In the genomic region with DNA sequence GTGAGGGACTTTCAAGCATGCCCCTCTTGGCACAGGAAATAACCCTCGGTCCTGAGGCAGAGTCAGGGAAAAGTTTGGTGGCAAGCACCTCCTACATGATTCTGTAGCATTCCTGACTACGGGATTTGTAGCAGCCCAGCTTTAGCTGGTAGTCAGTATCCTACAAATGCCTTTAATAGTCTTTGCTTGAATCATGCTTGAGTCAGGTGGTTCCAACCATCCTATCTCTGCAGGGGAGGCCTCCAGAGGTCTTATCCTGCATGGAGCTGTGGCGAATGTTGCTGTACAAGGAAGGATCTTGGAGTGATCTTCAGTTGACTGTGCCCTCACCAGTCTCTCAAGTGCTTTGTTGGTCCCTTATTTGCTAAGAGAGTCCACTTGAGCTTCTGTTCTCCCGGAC, we compare ENCODE assay signal across 28 mouse cellular contexts. TPM values are rescaled to one million over a fixed set of nuclear protein-coding genes. Genes with fewer than 3 reads are reported as not detected.
DNase-seq lines count a peak whose midpoint lies in the region; ATAC-seq and TF ChIP-seq lines count a peak whose summit lies in the region.
"Had no signal": no experiment of that assay in that cellular context is flagged by ENCODE, and none has a peak within 500 bp of the region (broad histone marks: within the 10 kb centered on the region; RNA-seq: fewer than 3 reads in every experiment).

No protein-coding gene starts in this region.

- no peak for TF ChIP-seq EP300 in lung, postnatal 0 days (IDR thresholded peaks at IDR 0.05)

- no peak for TF ChIP-seq POLR2A in myocyte (IDR thresholded peaks at IDR 0.05; ENCODE audit: insufficient read length, low read depth)

- WGBS in embryonic facial prominence, embryonic 15.5 days = 85% methylated on average over 4 of the region's 4 CpGs
- 88% methylated on average over 4 of the region's 4 CpGs for WGBS in embryonic facial prominence, embryonic 10.5 days
- WGBS in lung, postnatal 0 days = 63% methylated on average over 4 of the region's 4 CpGs

- 0 out of 2 replicates have a peak overlapping the region, but pooled peaks have one; percentile 72 for H3K27ac ChIP-seq in embryonic facial prominence, embryonic 15.5 days (replicated peaks)
- no peak overlapping the region for H3K27ac ChIP-seq in embryonic facial prominence, embryonic 10.5 days (replicated peaks)
- no peak overlapping the region for H3K27ac ChIP-seq in lung, postnatal 0 days (ENCODE audit: low read length)
- H3K27ac ChIP-seq: gastrocnemius, adult 2 months; heart, embryonic 15.5 days; hindbrain, embryonic 14.5 days had no signal

- H3K27me3 ChIP-seq in embryonic facial prominence, embryonic 15.5 days = no peaks in the 10 kb centered on the region
- H3K27me3 ChIP-seq in embryonic facial prominence, embryonic 10.5 days (replicated peaks; ENCODE audit: low read depth, poor library complexity, severe bottlenecking) = no peaks in the 10 kb centered on the region
- H3K27me3 ChIP-seq in lung, postnatal 0 days (replicated peaks; ENCODE audit: insufficient read depth, low read length) = no peaks in the 10 kb centered on the region
- no peaks in the 10 kb centered on the region for H3K27me3 ChIP-seq in myocyte (ENCODE audit: control insufficient read depth, insufficient read depth, insufficient read length)
- H3K27me3 ChIP-seq: CH12.LX; embryonic facial prominence, embryonic 13.5 days; heart, embryonic 12.5 days; heart, embryonic 15.5 days had no signal

- TF ChIP-seq CTCF in lung, postnatal 0 days (IDR thresholded peaks at IDR 0.05) = no peak

- no peak overlapping the region for H3K4me3 ChIP-seq in embryonic facial prominence, embryonic 15.5 days (replicated peaks)
- no peak overlapping the region for H3K4me3 ChIP-seq in embryonic facial prominence, embryonic 10.5 days
- H3K4me3 ChIP-seq in lung, postnatal 0 days (ENCODE audit: low read depth, low read length) = no peak overlapping the region
- no peak overlapping the region for H3K4me3 ChIP-seq in myocyte
- H3K4me3 ChIP-seq: embryonic facial prominence, embryonic 13.5 days; gastrocnemius, adult 2 months; heart, embryonic 12.5 days; heart, embryonic 15.5 days had no signal

- H3K4me2 ChIP-seq in embryonic facial prominence, embryonic 15.5 days (replicated peaks) = no peak overlapping the region
- H3K4me2 ChIP-seq in lung, postnatal 0 days (replicated peaks; ENCODE audit: low read depth, low read length) = no peak overlapping the region
- peak overlapping the region; percentile 62 for H3K4me2 ChIP-seq in myocyte (ENCODE audit: low read depth)
- H3K4me2 ChIP-seq: embryonic facial prominence, embryonic 13.5 days; heart, embryonic 12.5 days; heart, embryonic 15.5 days; hindbrain, embryonic 14.5 days had no signal

- H3K79me2 ChIP-seq in myocyte (ENCODE audit: control insufficient read depth, insufficient read depth) = no peaks in the 10 kb centered on the region

- no peak for DNase-seq in embryonic facial prominence, embryonic 10.5 days (ENCODE audit: low spot score)
- no peak for DNase-seq in lung, postnatal 0 days (ENCODE audit: low spot score)
- DNase-seq in lung, adult 18-20 months = no peak
- no peak for DNase-seq in urinary bladder, adult 2 months (ENCODE audit: low spot score)
- DNase-seq: adrenal gland, adult 8-10 months; adrenal gland, postnatal 25 days; B cell, adult 2 months; cerebellum, adult 11 months; cerebellum, adult 2 months; cerebellum, adult 9-11 months; cerebellum, postnatal 25 days; forebrain, postnatal 0 days; gastrocnemius, adult 2 months; gastrocnemius, postnatal 14 days; heart, adult 18-20 months; heart, postnatal 10 days; heart, postnatal 4 days had no signal

- ATAC-seq in embryonic facial prominence, embryonic 15.5 days (ENCODE audit: insufficient number of reproducible peaks, low FRiP score, low TSS enrichment, low read depth) = no peak
- peak; percentile 47; the same call in 1 of the 2 replicates for ATAC-seq in lung, postnatal 0 days
- ATAC-seq: activated CD4-positive, CD25-positive, alpha-beta regulatory T cell, adult 4 months; forebrain, embryonic 14.5 days; forebrain, postnatal 0 days; intestine, postnatal 0 days had no signal

- no peaks in the 10 kb centered on the region for H3K9me3 ChIP-seq in embryonic facial prominence, embryonic 15.5 days (replicated peaks)
- H3K9me3 ChIP-seq in embryonic facial prominence, embryonic 10.5 days = no peaks in the 10 kb centered on the region
- H3K9me3 ChIP-seq in lung, postnatal 0 days (ENCODE audit: low read length) = no peaks in the 10 kb centered on the region
- H3K9me3 ChIP-seq: embryonic facial prominence, embryonic 13.5 days; G1E; heart, embryonic 12.5 days; heart, embryonic 15.5 days had no signal

- H3K9ac ChIP-seq in embryonic facial prominence, embryonic 15.5 days = no peak overlapping the region
- H3K9ac ChIP-seq in lung, postnatal 0 days (replicated peaks; ENCODE audit: low read depth) = no peak overlapping the region
- H3K9ac ChIP-seq: embryonic facial prominence, embryonic 13.5 days; forebrain, postnatal 0 days; heart, embryonic 12.5 days; heart, embryonic 15.5 days; hindbrain, embryonic 14.5 days had no signal

- H3ac ChIP-seq in myocyte (ENCODE audit: control insufficient read depth, insufficient read length) = no peak overlapping the region

- H3K4me1 ChIP-seq in embryonic facial prominence, embryonic 15.5 days = peaks cover 13% of the 10 kb centered on the region; the same call in 1 of the 2 replicates
- H3K4me1 ChIP-seq in embryonic facial prominence, embryonic 10.5 days = peaks cover 9% of the 10 kb centered on the region
- peaks cover 5% of the 10 kb centered on the region; the same call in 1 of the 2 replicates for H3K4me1 ChIP-seq in lung, postnatal 0 days (ENCODE audit: insufficient read depth, low read depth, low read length)
- H3K4me1 ChIP-seq: heart, embryonic 12.5 days; heart, embryonic 15.5 days had no signal

- H3K36me3 ChIP-seq in embryonic facial prominence, embryonic 15.5 days = no peaks in the 10 kb centered on the region
- H3K36me3 ChIP-seq in embryonic facial prominence, embryonic 10.5 days (replicated peaks) = no peaks in the 10 kb centered on the region
- H3K36me3 ChIP-seq in lung, postnatal 0 days (ENCODE audit: insufficient read depth, low read length) = no peaks in the 10 kb centered on the region
- no peaks in the 10 kb centered on the region for H3K36me3 ChIP-seq in myocyte (ENCODE audit: control insufficient read depth, insufficient read depth)
- H3K36me3 ChIP-seq: embryonic facial prominence, embryonic 13.5 days; G1E; heart, embryonic 12.5 days; heart, embryonic 15.5 days had no signal

TF ChIP-seq in myocyte, 11 proteins besides CTCF, POLR2A, EP300 and RAD21:
- TF ChIP-seq TCF3 (IDR thresholded peaks at IDR 0.05; ENCODE audit: insufficient read length, low read depth) = no peak
- TF ChIP-seq POLR2AphosphoS2 (IDR thresholded peaks at IDR 0.05; ENCODE audit: insufficient read length, low read depth) = no peak
- TF ChIP-seq MAX (IDR thresholded peaks at IDR 0.05; ENCODE audit: low read depth) = no peak
- no peak for TF ChIP-seq TCF12 (IDR thresholded peaks at IDR 0.05; ENCODE audit: insufficient read depth, poor library complexity, severe bottlenecking)

RNA-seq across cellular contexts. Expression of a gene that starts 28.4 kb away (rescaled TPM):
- polyA plus RNA-seq in embryonic facial prominence, embryonic 15.5 days (2015; fragmentation: Nextera tagmentation; extraction: Ambion mirVana) = 4.4 and 4.7 TPM in 2 replicates
- polyA plus RNA-seq in embryonic facial prominence, embryonic 10.5 days (2016; fragmentation: Nextera tagmentation; extraction: Ambion mirVana) = 0.33 and 0.45 TPM in 2 replicates
- polyA plus RNA-seq in lung, postnatal 0 days (2015; fragmentation: Nextera tagmentation; extraction: Ambion mirVana) = 11.5 and 15.8 TPM in 2 replicates
- 0.01 TPM for polyA plus RNA-seq in myocyte (2012; fragmentation: generic; extraction: Trizol)
- 5.0 and 5.3 TPM in 2 replicates for polyA plus RNA-seq in urinary bladder, adult 2 months (2012; rRNA removed)
- polyA plus RNA-seq: cerebellum, adult 2 months; G1E had no signal
